Mouse (Mus musculus): Measurements from ENCODE around the gene Pdzrn3. TPM values are rescaled to one million over a fixed set of nuclear protein-coding genes. Genes with fewer than 3 reads are reported as not detected.

Gene Pdzrn3
- polyA plus RNA-seq, 1 experiment from 2014 or later: 13.2 TPM

DNA sequence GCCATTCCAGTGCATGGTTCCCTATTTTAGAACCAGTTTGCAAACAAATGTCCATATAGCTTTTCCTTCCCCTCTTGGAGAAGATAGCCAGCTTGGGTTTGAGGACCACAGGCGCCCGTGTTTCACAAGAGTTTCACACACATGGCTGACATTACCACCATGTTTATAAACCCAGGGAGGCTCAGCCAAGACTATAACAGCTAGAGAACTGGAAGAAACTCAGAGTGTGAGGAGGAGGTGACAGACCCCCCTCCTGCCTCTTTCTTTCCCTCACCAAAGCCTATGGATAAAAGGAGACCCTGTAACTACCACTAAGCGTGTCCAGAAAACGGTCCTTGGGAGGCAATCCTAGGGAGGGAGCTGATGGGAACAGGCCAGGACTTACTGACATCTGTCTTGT is 159.5 kb downstream of the Pdzrn3 start:
- H3K36me3 ChIP-seq: no peaks in the 10 kb centered on the region
- WGBS: 70% methylated on average over 4 of the region's 4 CpGs

GRCm38 (mm10) chr6:101217756-101218155 is 159.9 kb downstream of the Pdzrn3 start:
- Histone ChIP-seq H3K4me3 (no peak overlapping the region), H3K36me3 (no peaks in the 10 kb centered on the region), H3K27me3 (ENCODE audit: insufficient read depth, poor library complexity, severe bottlenecking) (no peaks in the 10 kb centered on the region), H3K9me3 (no peaks in the 10 kb centered on the region), H3K27ac (no peak overlapping the region), H3K4me1 (replicated peaks) (peaks cover 5% of the 10 kb centered on the region; the same call in 1 of the 2 replicates)
- no peak for DNase-seq (ENCODE audit: low spot score)
- WGBS: 77% methylated on average over 6 of the region's 6 CpGs

More for the DNA sequence above, 159.5 kb downstream of the Pdzrn3 start:
- Histone ChIP-seq H3K9me3 (no peaks in the 10 kb centered on the region), H3K27ac (no peak overlapping the region), H3K27me3 (ENCODE audit: insufficient read depth, poor library complexity, severe bottlenecking) (no peaks in the 10 kb centered on the region), H3K4me3 (no peak overlapping the region), H3K4me1 (replicated peaks) (peaks cover 5% of the 10 kb centered on the region; the same call in 1 of the 2 replicates)
- DNase-seq (ENCODE audit: low spot score): no peak

- Histone ChIP-seq H3K27me3 (ENCODE audit: insufficient read depth, poor library complexity, severe bottlenecking) (no peaks in the 10 kb centered on the region), H3K4me3 (no peak overlapping the region), H3K27ac (no peak overlapping the region), H3K36me3 (no peaks in the 10 kb centered on the region), H3K9me3 (no peaks in the 10 kb centered on the region), H3K4me1 (replicated peaks) (peaks cover 5% of the 10 kb centered on the region; the same call in 1 of the 2 replicates)
- WGBS: 77% methylated on average over 16 of the region's 16 CpGs
- no peak for DNase-seq (ENCODE audit: low spot score)
Measured at GRCm38 (mm10) chr6:101215436-101215791, 162.3 kb downstream of the Pdzrn3 start.

DNA sequence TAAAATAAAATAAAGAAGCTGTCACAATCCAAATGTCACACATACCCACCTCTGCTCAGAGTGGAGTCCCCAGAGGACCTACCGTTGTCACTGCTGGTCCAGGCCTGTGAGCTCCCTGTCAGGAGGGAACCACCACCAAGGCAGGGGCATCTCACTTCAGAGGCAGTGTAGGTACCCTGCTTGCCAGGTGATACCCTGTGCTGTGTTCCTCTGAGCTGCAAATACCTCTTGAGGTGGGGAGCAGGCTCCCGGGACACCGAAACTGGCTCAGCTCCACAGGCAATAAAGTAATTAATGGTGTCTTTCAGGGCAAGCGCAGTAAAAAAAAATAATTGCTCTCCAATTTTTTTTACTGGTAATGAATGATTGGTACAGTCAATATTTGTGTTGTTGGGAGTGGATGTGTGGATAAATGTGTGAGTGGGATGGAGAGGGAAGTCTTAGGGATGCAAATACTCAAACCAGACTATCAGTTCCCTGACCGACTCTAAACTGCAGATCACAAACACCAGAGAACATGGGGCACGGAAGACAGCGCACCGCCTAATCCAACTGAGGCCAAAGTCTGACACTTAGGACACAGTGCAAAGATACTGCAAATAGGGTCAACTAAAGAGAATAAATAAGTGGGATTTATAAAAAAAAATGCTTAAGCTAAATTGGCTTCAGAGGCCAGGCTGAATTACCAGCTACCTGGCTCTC is 162.8 kb downstream of the Pdzrn3 start:
- no peaks in the 10 kb centered on the region for H3K9me3 ChIP-seq
- WGBS: 93% methylated on average over 8 of the region's 8 CpGs
- H3K4me1 ChIP-seq (replicated peaks): peaks cover 5% of the 10 kb centered on the region; the same call in 1 of the 2 replicates
- no peaks in the 10 kb centered on the region for H3K27me3 ChIP-seq (ENCODE audit: insufficient read depth, poor library complexity, severe bottlenecking)
- no peaks in the 10 kb centered on the region for H3K36me3 ChIP-seq
- no peak for DNase-seq (ENCODE audit: low spot score)
- H3K4me3 ChIP-seq: no peak overlapping the region
- H3K27ac ChIP-seq: no peak overlapping the region

GRCm38 (mm10) chr6:101213066-101213465 is 164.6 kb downstream of the Pdzrn3 start:
- WGBS: 77% methylated on average over 5 of the region's 5 CpGs
- no peaks in the 10 kb centered on the region for H3K36me3 ChIP-seq
- no peak for DNase-seq (ENCODE audit: low spot score)

GRCm38 (mm10) chr6:101212086-101212485 is 165.6 kb downstream of the Pdzrn3 start:
- DNase-seq (ENCODE audit: low spot score): no peak
- no peak overlapping the region for H3K27ac ChIP-seq
- WGBS: 93% methylated on average over 6 of the region's 6 CpGs

More at GRCm38 (mm10) chr6:101213066-101213465, 164.6 kb downstream of the Pdzrn3 start:
- Histone ChIP-seq H3K9me3 (no peaks in the 10 kb centered on the region), H3K27me3 (ENCODE audit: insufficient read depth, poor library complexity, severe bottlenecking) (no peaks in the 10 kb centered on the region), H3K4me3 (no peak overlapping the region), H3K27ac (no peak overlapping the region), H3K4me1 (replicated peaks) (peaks cover 5% of the 10 kb centered on the region; the same call in 1 of the 2 replicates)

GRCm38 (mm10) chr6:101211361-101211841 is 166.3 kb downstream of the Pdzrn3 start:
- no peak for DNase-seq (ENCODE audit: low spot score)
- Histone ChIP-seq H3K9me3 (no peaks in the 10 kb centered on the region), H3K27me3 (ENCODE audit: insufficient read depth, poor library complexity, severe bottlenecking) (no peaks in the 10 kb centered on the region), H3K27ac (no peak overlapping the region), H3K4me3 (no peak overlapping the region), H3K36me3 (no peaks in the 10 kb centered on the region), H3K4me1 (replicated peaks) (no peaks in the 10 kb centered on the region; the same call in 1 of the 2 replicates)
- WGBS: 90% methylated on average over 8 of the region's 8 CpGs

More at GRCm38 (mm10) chr6:101212086-101212485, 165.6 kb downstream of the Pdzrn3 start:
- Histone ChIP-seq H3K9me3 (no peaks in the 10 kb centered on the region), H3K27me3 (ENCODE audit: insufficient read depth, poor library complexity, severe bottlenecking) (no peaks in the 10 kb centered on the region), H3K4me3 (no peak overlapping the region), H3K36me3 (no peaks in the 10 kb centered on the region), H3K4me1 (replicated peaks) (no peaks in the 10 kb centered on the region; the same call in 1 of the 2 replicates)

DNA sequence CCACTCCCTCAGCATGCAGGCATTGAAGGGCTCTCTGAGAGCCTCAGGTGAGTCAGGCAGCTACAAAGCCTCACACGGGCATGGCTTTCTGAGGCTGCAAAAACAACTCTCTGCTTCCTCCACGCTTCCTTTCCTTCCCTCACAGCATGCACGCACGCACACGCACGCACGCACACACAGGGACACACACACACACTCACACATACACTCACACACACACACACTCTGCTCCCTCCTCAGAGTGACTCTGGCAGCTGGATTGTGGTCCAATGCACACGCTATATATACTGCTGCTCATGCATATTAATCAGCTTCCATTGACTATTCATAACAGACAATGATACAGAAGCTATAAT is 178.8 kb downstream of the Pdzrn3 start:
- Histone ChIP-seq H3K27ac (peak overlapping the region; percentile 87), H3K9me3 (no peaks in the 10 kb centered on the region), H3K4me3 (peak overlapping the region; percentile 52), H3K36me3 (no peaks in the 10 kb centered on the region), H3K27me3 (ENCODE audit: insufficient read depth, poor library complexity, severe bottlenecking) (peaks cover 9% of the 10 kb centered on the region), H3K4me1 (replicated peaks) (peaks cover 54% of the 10 kb centered on the region)
- no peak for DNase-seq (ENCODE audit: low spot score)
- WGBS: 9% methylated on average over 8 of the region's 8 CpGs

- Histone ChIP-seq H3K4me3 (peak overlapping the region; percentile 52), H3K27me3 (ENCODE audit: insufficient read depth, poor library complexity, severe bottlenecking) (peaks cover 9% of the 10 kb centered on the region), H3K9me3 (no peaks in the 10 kb centered on the region), H3K4me1 (replicated peaks) (peaks cover 54% of the 10 kb centered on the region), H3K36me3 (no peaks in the 10 kb centered on the region), H3K27ac (peak overlapping the region; percentile 87)
- peak; percentile 83 for DNase-seq (ENCODE audit: low spot score)
- 4% methylated on average over 24 of the region's 24 CpGs for WGBS
Measured at GRCm38 (mm10) chr6:101198284-101198942, 179.3 kb downstream of the Pdzrn3 start.

GRCm38 (mm10) chr6:101197642-101198041 is 180.1 kb downstream of the Pdzrn3 start:
- no peaks in the 10 kb centered on the region for H3K36me3 ChIP-seq
- peak; percentile 73 for DNase-seq (ENCODE audit: low spot score)
- no peaks in the 10 kb centered on the region for H3K9me3 ChIP-seq
- H3K27me3 ChIP-seq (ENCODE audit: insufficient read depth, poor library complexity, severe bottlenecking): peaks cover 9% of the 10 kb centered on the region
- H3K27ac ChIP-seq: peak overlapping the region; percentile 72
- peak overlapping the region; percentile 52; the same call in 1 of the 2 replicates for H3K4me3 ChIP-seq
- WGBS: 12% methylated on average over 5 of the region's 5 CpGs
- H3K4me1 ChIP-seq (replicated peaks): peaks cover 54% of the 10 kb centered on the region

DNA sequence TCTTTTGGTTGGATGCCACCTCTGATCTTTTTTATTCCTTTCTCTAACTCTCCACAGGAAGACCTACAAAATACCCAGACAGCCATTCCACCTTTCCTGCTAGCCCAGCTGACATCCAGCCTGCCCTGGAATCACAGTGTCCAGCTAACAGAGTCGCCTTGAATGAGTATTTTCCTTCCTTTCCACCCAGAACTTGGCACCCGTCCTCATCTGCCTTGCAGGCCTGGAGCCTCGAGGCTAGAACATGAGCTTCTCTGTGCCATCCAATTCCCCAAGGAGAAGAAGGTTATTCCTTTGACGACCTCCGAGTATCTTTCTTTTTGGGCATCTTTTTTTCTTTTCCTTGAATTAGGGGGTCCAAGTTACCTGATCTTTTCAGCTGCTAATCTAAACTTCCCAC is 181.8 kb downstream of the Pdzrn3 start:
- Histone ChIP-seq H3K4me1 (replicated peaks) (peaks cover 54% of the 10 kb centered on the region), H3K27me3 (ENCODE audit: insufficient read depth, poor library complexity, severe bottlenecking) (peaks cover 9% of the 10 kb centered on the region)

DNA sequence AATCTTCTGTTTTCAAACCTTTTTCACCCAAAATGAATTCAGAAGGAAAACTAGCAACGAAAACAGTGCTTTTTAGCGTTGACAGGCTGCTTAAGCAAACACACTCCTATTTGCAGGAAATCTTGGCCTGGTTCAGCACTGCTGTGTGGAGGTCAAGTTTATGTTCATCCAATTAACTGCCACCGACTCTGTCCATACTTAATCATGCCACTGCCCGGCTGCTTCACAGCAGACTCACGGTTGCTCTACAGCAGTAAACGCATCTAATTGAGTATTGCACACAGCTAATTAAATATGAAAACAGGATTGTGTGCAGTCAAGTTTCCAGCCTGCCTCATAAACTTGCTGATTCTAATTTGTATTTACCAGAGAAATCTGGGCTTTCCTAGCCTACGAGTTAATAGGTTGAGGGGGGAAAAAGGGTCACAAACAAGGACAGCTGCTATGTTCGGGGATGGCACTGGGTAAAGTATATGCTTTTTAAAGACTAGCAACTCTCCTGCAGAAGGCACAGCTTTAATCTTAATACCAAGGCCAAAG is 183.2 kb downstream of the Pdzrn3 start:
- Histone ChIP-seq H3K4me1 (replicated peaks) (peaks cover 40% of the 10 kb centered on the region), H3K27ac (no peak overlapping the region), H3K36me3 (0 out of 2 replicates have a peak, but pooled peaks cover 8% of the 10 kb centered on the region), H3K27me3 (ENCODE audit: insufficient read depth, poor library complexity, severe bottlenecking) (peaks cover 9% of the 10 kb centered on the region; the same call in 1 of the 2 replicates), H3K9me3 (no peaks in the 10 kb centered on the region), H3K4me3 (no peak overlapping the region)
- no peak for DNase-seq (ENCODE audit: low spot score)
- WGBS: 74% methylated on average over 8 of the region's 8 CpGs

More for the DNA sequence above, 181.8 kb downstream of the Pdzrn3 start:
- no peak for DNase-seq (ENCODE audit: low spot score)
- Histone ChIP-seq H3K36me3 (0 out of 2 replicates have a peak, but pooled peaks cover 4% of the 10 kb centered on the region), H3K4me3 (no peak overlapping the region), H3K27ac (no peak overlapping the region), H3K9me3 (no peaks in the 10 kb centered on the region)
- 71% methylated on average over 5 of the region's 5 CpGs for WGBS

- WGBS: 95% methylated on average over 5 of the region's 5 CpGs
- H3K4me1 ChIP-seq (replicated peaks): peaks cover 16% of the 10 kb centered on the region
- H3K36me3 ChIP-seq: 0 out of 2 replicates have a peak, but pooled peaks cover 8% of the 10 kb centered on the region
- no peak overlapping the region for H3K4me3 ChIP-seq
- H3K27ac ChIP-seq: no peak overlapping the region
- no peak for DNase-seq (ENCODE audit: low spot score)
- H3K27me3 ChIP-seq (ENCODE audit: insufficient read depth, poor library complexity, severe bottlenecking): peaks cover 9% of the 10 kb centered on the region; the same call in 1 of the 2 replicates
- H3K9me3 ChIP-seq: no peaks in the 10 kb centered on the region
Measured at GRCm38 (mm10) chr6:101191576-101191975, 186.1 kb downstream of the Pdzrn3 start.
